Mouse (Mus musculus) MEL (cell line): Measurements from ENCODE around the gene Tuba3b. TPM values are rescaled to one million over a fixed set of nuclear protein-coding genes. Genes with fewer than 3 reads are reported as not detected.

Source experiments
- DNase-seq: peaks from one replicate; pipeline ENCODE4 v3.0.0; 2011; ENCODE audit warnings: low read depth, low spot score
- H3K27ac ChIP-seq: 2 replicates; pipeline ENCODE4 v1.5.1; 2012; ENCODE audit warnings: low read depth, mild to moderate bottlenecking, control low read depth, low read length, moderate library complexity; ENCODE audit not compliant: control insufficient read depth
- H3K27me3 ChIP-seq, 2 experiments: fragments of 150-350 bp in 1 of 2; sonication (generic) in 1 of 2; 2 replicates each; pipeline ENCODE4 v1.6.1; 2012; ENCODE audit warnings: low read length in 2 of 2, mild to moderate bottlenecking in 2 of 2, improper control_type of control experiment in 1 of 2, moderate library complexity in 1 of 2; ENCODE audit not compliant: insufficient read depth in 2 of 2, control insufficient read depth in 1 of 2
- H3K36me3 ChIP-seq, 2 experiments: 2 replicates each; pipeline ENCODE4 v1.6.1; 2012 to 2014; ENCODE audit warnings: low read length in 2 of 2, improper control_type of control experiment in 1 of 2, inconsistent platforms in 1 of 2, mild to moderate bottlenecking in 1 of 2; ENCODE audit not compliant: insufficient read depth in 2 of 2, control insufficient read depth in 1 of 2
- H3K4me1 ChIP-seq, 2 experiments: fragments of 150-350 bp in 1 of 2; sonication (generic) in 1 of 2; 2 replicates each; pipeline ENCODE4 v1.6.1; 2012; ENCODE audit warnings: low read length in 2 of 2, improper control_type of control experiment in 1 of 2, mild to moderate bottlenecking in 1 of 2; ENCODE audit not compliant: insufficient read depth in 2 of 2, control insufficient read depth in 1 of 2
- H3K4me3 ChIP-seq, 2 experiments: fragments of 150-350 bp in 1 of 2; sonication (generic) in 1 of 2; 2 replicates each; pipeline ENCODE4 v1.5.1; 2012; ENCODE audit warnings: low read depth in 2 of 2, low read length in 2 of 2, mild to moderate bottlenecking in 2 of 2, moderate library complexity in 2 of 2, control low read depth in 1 of 2, improper control_type of control experiment in 1 of 2; ENCODE audit not compliant: control insufficient read depth in 1 of 2, insufficient read depth in 1 of 2
- H3K79me2 ChIP-seq: 2 replicates; pipeline ENCODE4 v1.6.1; 2012; ENCODE audit warnings: mild to moderate bottlenecking, low read length, moderate library complexity; ENCODE audit not compliant: control insufficient read depth, poor library complexity, insufficient read depth
- H3K9ac ChIP-seq: 2 replicates; pipeline ENCODE4 v1.6.1; 2012; ENCODE audit warnings: low read depth, mild to moderate bottlenecking, control low read depth, low read length, moderate library complexity; ENCODE audit not compliant: control insufficient read depth, poor library complexity, severe bottlenecking
- H3K9me3 ChIP-seq: fragments of 150-350 bp; sonication (generic); replicated peaks from 2 replicates; pipeline ENCODE4 v1.6.1; 2012; ENCODE audit warnings: mild to moderate bottlenecking, low read length, improper control_type of control experiment, moderate library complexity; ENCODE audit not compliant: insufficient read depth
- BHLHE40 ChIP-seq: IDR thresholded peaks from 2 replicates; pipeline ENCODE4 v1.6.1; 2012; ENCODE audit warnings: low read depth, mild to moderate bottlenecking, inconsistent platforms, low read length, improper control_type of control experiment, borderline replicate concordance
- CHD2 ChIP-seq: IDR thresholded peaks from 2 replicates; pipeline ENCODE4 v1.6.1; 2011; ENCODE audit warnings: low read length, improper control_type of control experiment
- CTCF ChIP-seq, 3 experiments: IDR thresholded peaks in 2 of 3; conservative IDR thresholded peaks in 1 of 3; 2 replicates each; pipeline ENCODE4 v1.5.1; 2011 to 2012; ENCODE audit warnings: low read length in 3 of 3, low read depth in 2 of 3, mild to moderate bottlenecking in 2 of 3, improper control_type of control experiment in 1 of 3, inconsistent platforms in 1 of 3, mixed read lengths in 1 of 3, moderate library complexity in 1 of 3; ENCODE audit not compliant: control insufficient read depth in 1 of 3, insufficient read depth in 1 of 3, poor library complexity in 1 of 3, severe bottlenecking in 1 of 3
- ELF1 ChIP-seq: IDR thresholded peaks from 2 replicates; pipeline ENCODE4 v1.6.1; 2014; ENCODE audit warnings: low read depth, mild to moderate bottlenecking, inconsistent platforms, low read length, improper control_type of control experiment, moderate library complexity
- ETS1 ChIP-seq: IDR thresholded peaks from 2 replicates; pipeline ENCODE4 v1.6.1; 2012; ENCODE audit warnings: low read depth, mild to moderate bottlenecking, inconsistent platforms, low read length, improper control_type of control experiment, moderate library complexity
- GATA1 ChIP-seq: IDR thresholded peaks from 2 replicates; pipeline ENCODE4 v1.6.1; 2011; ENCODE audit warnings: low read depth, low read length, improper control_type of control experiment
- HCFC1 ChIP-seq: IDR thresholded peaks from 2 replicates; pipeline ENCODE4 v1.6.1; 2012; ENCODE audit warnings: low read depth, mild to moderate bottlenecking, inconsistent platforms, low read length, improper control_type of control experiment, moderate library complexity
- JUND ChIP-seq: IDR thresholded peaks from 2 replicates; pipeline ENCODE4 v1.6.1; 2011; ENCODE audit warnings: low read depth, mild to moderate bottlenecking, improper control_type of control experiment, low read length
- KAT2A ChIP-seq: conservative IDR thresholded peaks from 2 replicates; pipeline ENCODE4 v1.6.1; 2012; ENCODE audit warnings: low read depth, low read length, improper control_type of control experiment, inconsistent platforms
- MAX ChIP-seq: IDR thresholded peaks from 2 replicates; pipeline ENCODE4 v1.6.1; 2011; ENCODE audit warnings: low read length, improper control_type of control experiment
- MAZ ChIP-seq: IDR thresholded peaks from 2 replicates; pipeline ENCODE4 v1.6.1; 2012; ENCODE audit warnings: low read depth, mild to moderate bottlenecking, inconsistent platforms, low read length, improper control_type of control experiment
- MEF2A ChIP-seq: IDR thresholded peaks from 2 replicates; pipeline ENCODE4 v1.6.1; 2014; ENCODE audit warnings: low read depth, mild to moderate bottlenecking, inconsistent platforms, low read length, improper control_type of control experiment; ENCODE audit not compliant: poor library complexity, insufficient replicate concordance, severe bottlenecking; ENCODE audit errors: extremely low read depth
- MYC ChIP-seq: IDR thresholded peaks from 2 replicates; pipeline ENCODE4 v1.6.1; 2011; ENCODE audit warnings: low read depth, mild to moderate bottlenecking, low read length, improper control_type of control experiment, moderate library complexity
- POLR2A ChIP-seq, 2 experiments: IDR thresholded peaks; 2 replicates each; pipeline ENCODE4 v1.6.1; 2011 to 2012; ENCODE audit warnings: low read length in 2 of 2, mild to moderate bottlenecking in 2 of 2, control low read depth in 1 of 2, improper control_type of control experiment in 1 of 2, low read depth in 1 of 2, moderate library complexity in 1 of 2; ENCODE audit not compliant: control insufficient read depth in 1 of 2, insufficient read depth in 1 of 2, poor library complexity in 1 of 2
- POLR2AphosphoS5 ChIP-seq: IDR thresholded peaks from 2 replicates; pipeline ENCODE4 v1.6.1; 2012; ENCODE audit warnings: low read depth, borderline replicate concordance, mild to moderate bottlenecking, inconsistent platforms, low read length, moderate library complexity, mixed read lengths
- RAD21 ChIP-seq: IDR thresholded peaks from 2 replicates; pipeline ENCODE4 v1.6.1; 2011; ENCODE audit warnings: mild to moderate bottlenecking, low read depth, low read length, improper control_type of control experiment
- RCOR1 ChIP-seq: IDR thresholded peaks from 2 replicates; pipeline ENCODE4 v1.6.1; 2012; ENCODE audit warnings: low read depth, mild to moderate bottlenecking, inconsistent platforms, low read length, improper control_type of control experiment
- SIN3A ChIP-seq: IDR thresholded peaks from 2 replicates; pipeline ENCODE4 v1.6.1; 2012; ENCODE audit warnings: low read length, improper control_type of control experiment, inconsistent platforms
- SMC3 ChIP-seq: IDR thresholded peaks from 2 replicates; pipeline ENCODE4 v1.6.1; 2011; ENCODE audit warnings: low read depth, low read length, improper control_type of control experiment
- TBP ChIP-seq: IDR thresholded peaks from 2 replicates; pipeline ENCODE4 v1.8.0; 2011; ENCODE audit warnings: low read depth, low read length, improper control_type of control experiment
- TCF12 ChIP-seq: IDR thresholded peaks from 2 replicates; pipeline ENCODE4 v1.6.1; 2014; ENCODE audit warnings: low read depth, mild to moderate bottlenecking, inconsistent platforms, low read length, improper control_type of control experiment, moderate library complexity
- ZKSCAN1 ChIP-seq: IDR thresholded peaks from 2 replicates; pipeline ENCODE4 v1.6.1; 2012; ENCODE audit warnings: low read depth, mild to moderate bottlenecking, inconsistent platforms, low read length, improper control_type of control experiment, moderate library complexity
- ZMIZ1 ChIP-seq: IDR thresholded peaks from 2 replicates; pipeline ENCODE4 v1.6.1; 2012; ENCODE audit warnings: low read depth, mild to moderate bottlenecking, inconsistent platforms, low read length, improper control_type of control experiment, moderate library complexity
- polyA plus RNA-seq, 2 experiments: library from polyadenylated mRNA; stranded (reverse) in 1 of 2; unstranded in 1 of 2; fragments of >175 nt in 1 of 2; fragments of >200 nt in 1 of 2; gene quantifications; 2 replicates each; pipeline versions ENCODE4 v1.2.1 to v1.2.4; 2012; ENCODE audit warnings: low replicate concordance in 2 of 2, low read depth in 1 of 2; ENCODE audit not compliant: insufficient read length in 2 of 2, insufficient read depth in 1 of 2, missing spikeins in 1 of 2
- total RNA-seq: library from RNA; depleted of rRNA; stranded (reverse); fragments of 300-350 nt; gene quantifications from 2 replicates; pipeline ENCODE4 v1.2.3, GENCODE M21; 2012

The Tuba3b gene
- total and polyA plus RNA-seq, 3 experiments = 0.06 to 0.23 TPM; not detected in 1

- no peaks in the 10 kb centered on the region for H3K36me3 ChIP-seq
- DNase-seq = no peak
- H3K9ac ChIP-seq = no peak overlapping the region
- H3K79me2 ChIP-seq = no peaks in the 10 kb centered on the region
- H3K27ac ChIP-seq = no peak overlapping the region
- no peaks in the 10 kb centered on the region for H3K9me3 ChIP-seq
- no peaks in the 10 kb centered on the region for H3K4me1 ChIP-seq
- TF ChIP-seq TCF12 = no peak
- TF ChIP-seq MYC = no peak
- no peak for TF ChIP-seq ETS1
- no peak for TF ChIP-seq HCFC1
- no peak for TF ChIP-seq KAT2A
- no peak for TF ChIP-seq CHD2
- TF ChIP-seq SIN3A = no peak
- no peak overlapping the region for H3K4me3 ChIP-seq
- no peaks in the 10 kb centered on the region for H3K27me3 ChIP-seq
Observed at GRCm38 (mm10) chr6:145605203-145605602, 10.4 kb upstream of the Tuba3b start.

GRCm38 (mm10) chr6:145607746-145608145, 7.8 kb upstream of the Tuba3b start:
- no peak for TF ChIP-seq RCOR1
- TF ChIP-seq ZMIZ1 = no peak
- no peak for TF ChIP-seq ETS1
- TF ChIP-seq ELF1 = no peak
- TF ChIP-seq ZKSCAN1 = no peak
- TF ChIP-seq GATA1 = no peak
- TF ChIP-seq MAX = no peak
- no peak for TF ChIP-seq SIN3A
- no peak for TF ChIP-seq SMC3
- H3K9me3 ChIP-seq = no peaks in the 10 kb centered on the region
- H3K9ac ChIP-seq = no peak overlapping the region
- H3K27me3 ChIP-seq = no peaks in the 10 kb centered on the region
- DNase-seq = no peak
- no peaks in the 10 kb centered on the region for H3K36me3 ChIP-seq
- H3K4me3 ChIP-seq = no peak overlapping the region
- no peak overlapping the region for H3K27ac ChIP-seq
- H3K79me2 ChIP-seq = no peaks in the 10 kb centered on the region
- H3K4me1 ChIP-seq = no peaks in the 10 kb centered on the region

GRCm38 (mm10) chr6:145608693-145609092, 6.9 kb upstream of the Tuba3b start:
- no peak for DNase-seq
- TF ChIP-seq POLR2AphosphoS5 (no peak), POLR2A (IDR thresholded peaks at IDR 0.05; ENCODE audit: control insufficient read depth in 1 of 2, insufficient read depth in 1 of 2, low read depth in 1 of 2, low read length in 2 of 2, poor library complexity in 1 of 2) (no peak), JUND (no peak), ELF1 (no peak), BHLHE40 (no peak), TBP (no peak), MAZ (no peak), SIN3A (no peak), CTCF (IDR thresholded peaks at IDR 0.05 in 2 of 3, conservative IDR thresholded peaks at IDR 0.05 in 1 of 3; ENCODE audit: control insufficient read depth in 1 of 3, insufficient read depth in 1 of 3, low read depth in 2 of 3, low read length in 3 of 3, poor library complexity in 1 of 3, severe bottlenecking in 1 of 3) (no peak), RAD21 (no peak), MEF2A (no peak), SMC3 (no peak)
- H3K9me3 ChIP-seq = no peaks in the 10 kb centered on the region

More at GRCm38 (mm10) chr6:145608693-145609092, 6.9 kb upstream of the Tuba3b start:
- Histone ChIP-seq H3K36me3 (no peaks in the 10 kb centered on the region), H3K79me2 (no peaks in the 10 kb centered on the region), H3K27me3 (no peaks in the 10 kb centered on the region), H3K4me3 (no peak overlapping the region), H3K4me1 (no peaks in the 10 kb centered on the region), H3K27ac (no peak overlapping the region), H3K9ac (no peak overlapping the region)
